Mouse (Mus musculus) telencephalon, adult 2 months (tissue): ENCODE measurements around the gene Rab14.

Experiments
- DNase-seq: peaks from one replicate; pipeline ENCODE4 v3.0.0-alpha.2; 2011; ENCODE audit warnings: low read depth, low spot score

Rab14 gene

GRCm38 (mm10) chr2:35199971-35200897 is 686 bp downstream of the Rab14 start:
- no peak for DNase-seq

GRCm38 (mm10) chr2:35199541-35199940 is 1.4 kb downstream of the Rab14 start:
- DNase-seq, result no peak

DNA sequence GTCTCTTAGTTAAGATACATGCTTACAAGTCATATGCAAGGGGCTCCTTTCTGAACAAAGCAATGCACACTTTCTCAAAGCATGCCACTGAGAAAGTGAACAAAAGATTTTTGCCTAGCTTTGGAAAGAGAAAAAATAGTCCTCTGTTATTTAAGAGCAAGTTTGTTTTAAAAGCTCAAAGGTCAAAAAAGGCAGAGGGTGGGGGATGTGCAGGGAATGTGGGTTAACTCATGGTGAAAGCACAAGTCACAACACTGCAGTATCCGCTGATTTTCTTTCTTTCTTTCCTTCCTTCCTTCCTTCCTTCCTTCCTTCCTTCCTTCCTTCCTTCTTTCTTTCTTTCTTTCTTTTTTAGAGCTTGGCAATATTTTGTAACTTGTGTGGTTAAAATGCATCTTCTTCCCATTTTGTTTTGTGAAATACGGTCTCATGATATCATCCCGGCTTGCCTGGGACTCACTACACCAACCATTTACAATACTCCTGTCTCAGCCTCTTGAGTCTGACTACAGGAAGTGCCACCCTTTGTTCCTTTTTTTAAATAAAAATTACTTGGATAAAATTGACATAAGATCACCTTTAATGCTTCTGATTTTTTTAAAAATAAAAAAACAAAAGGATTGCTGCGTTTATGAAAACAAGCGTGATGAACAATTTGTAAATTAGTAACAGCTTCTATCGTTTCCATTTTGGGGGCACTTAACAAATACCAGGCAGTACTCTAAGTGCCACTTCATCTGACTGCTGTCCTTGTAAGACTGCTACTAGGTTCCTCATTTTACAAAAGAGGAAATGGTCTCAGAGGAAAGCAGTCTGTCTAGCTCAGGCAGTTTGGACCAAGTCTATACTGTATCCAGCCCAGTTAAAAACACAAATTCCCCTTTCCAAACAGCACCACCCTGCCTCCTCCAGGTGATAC is 5.0 kb downstream of the Rab14 start:
- no peak for DNase-seq

- no peak for DNase-seq
Measured at GRCm38 (mm10) chr2:35193976-35194375, 6.9 kb downstream of the Rab14 start.

- no peak for DNase-seq
Measured at GRCm38 (mm10) chr2:35188929-35189328, 12.0 kb downstream of the Rab14 start.

DNA sequence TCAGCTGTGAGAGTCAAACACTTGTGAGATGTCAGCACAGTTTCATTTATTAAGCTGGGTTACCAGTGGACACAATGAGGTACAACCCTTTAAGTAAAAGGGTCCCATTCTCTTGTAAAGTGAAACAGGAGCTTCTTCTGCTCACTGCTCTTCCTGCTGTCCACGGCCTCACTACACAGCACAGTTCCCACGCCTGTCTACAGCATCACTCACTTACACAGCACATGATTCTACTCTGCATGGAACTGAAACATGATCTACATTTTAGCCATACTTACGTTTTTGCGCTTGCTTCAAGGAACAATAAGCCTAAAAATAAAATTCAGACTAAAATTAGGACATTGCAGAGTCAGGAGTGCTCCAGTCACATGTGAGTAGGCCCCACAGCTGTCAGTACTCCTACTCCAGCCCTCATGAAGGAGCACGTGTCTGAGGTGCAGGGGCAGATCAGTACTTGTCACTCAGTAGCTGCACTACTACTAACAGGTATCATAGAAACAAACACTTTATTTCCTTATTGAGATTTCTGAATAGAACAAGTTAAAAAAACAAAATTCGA is 17.7 kb downstream of the Rab14 start:
- peak; percentile 59 for DNase-seq

GRCm38 (mm10) chr2:35178153-35178552 is 22.8 kb downstream of the Rab14 start:
- DNase-seq, result no peak

DNA sequence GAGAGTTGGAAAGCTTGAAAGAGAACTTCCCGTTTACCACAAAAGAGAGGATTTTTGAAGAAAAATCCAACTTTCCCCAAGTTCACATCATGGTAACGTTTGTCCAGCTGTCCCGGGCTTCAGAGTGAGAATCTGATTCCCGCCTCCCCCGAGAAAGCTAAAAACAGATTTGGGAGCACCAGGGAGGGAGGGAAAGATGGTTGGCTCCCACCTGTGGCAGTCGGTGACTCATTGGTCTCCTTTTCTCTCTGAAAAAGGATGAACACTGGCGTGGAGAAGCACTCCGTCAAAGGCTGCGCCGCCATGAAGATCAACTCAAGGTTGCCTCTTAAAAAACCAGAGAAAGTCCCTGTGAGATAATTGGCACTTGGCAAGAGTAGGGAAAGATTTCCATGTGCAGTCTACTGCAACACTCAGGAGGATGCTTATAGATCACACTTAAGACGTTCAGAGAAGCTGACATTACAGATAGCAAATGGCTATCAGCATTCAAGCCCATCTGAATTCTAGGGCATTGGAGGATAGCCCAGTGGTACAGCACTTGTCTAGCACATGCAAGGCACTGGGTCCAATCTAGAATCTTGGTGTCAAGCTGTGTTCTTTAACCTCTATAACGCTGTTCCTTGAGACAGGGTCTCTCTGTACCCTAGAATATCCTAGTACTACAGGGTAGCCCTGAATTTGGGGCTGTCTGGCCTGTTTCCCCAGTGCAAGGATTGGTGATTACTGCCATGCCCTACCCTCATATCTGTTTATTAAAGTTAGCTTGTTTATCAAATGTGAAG is 25.4 kb downstream of the Rab14 start:
- peak; percentile 40 for DNase-seq

DNA sequence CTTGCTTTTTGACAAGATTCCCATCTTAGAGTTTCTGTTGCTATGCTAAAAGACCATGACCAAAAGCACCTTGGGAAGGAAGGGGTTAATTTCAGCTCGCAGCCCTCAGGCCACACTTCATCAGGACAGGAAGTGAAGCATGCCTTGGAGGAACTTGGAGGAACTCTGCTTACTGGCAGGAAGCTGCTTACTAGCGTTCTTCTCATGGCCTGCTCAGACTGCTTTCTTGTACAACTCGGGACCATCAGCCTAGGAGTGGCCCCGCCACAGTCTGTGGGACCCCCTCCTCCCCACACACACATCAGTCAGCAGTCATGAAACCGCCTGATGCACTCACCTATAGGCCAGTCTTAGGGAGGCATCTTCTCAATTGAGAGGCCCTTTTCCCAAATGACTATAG is 26.8 kb downstream of the Rab14 start:
- DNase-seq, result no peak

GRCm38 (mm10) chr2:35173666-35174065 is 27.3 kb downstream of the Rab14 start:
- DNase-seq, result no peak

- no peak for DNase-seq
Measured at GRCm38 (mm10) chr2:35172246-35172645, 28.7 kb downstream of the Rab14 start.

GRCm38 (mm10) chr2:35171341-35171861 is 29.5 kb downstream of the Rab14 start:
- no peak for DNase-seq

GRCm38 (mm10) chr2:35169452-35169851 is 31.5 kb downstream of the Rab14 start:
- no peak for DNase-seq

- no peak for DNase-seq
Measured at GRCm38 (mm10) chr2:35166816-35167215, 34.1 kb downstream of the Rab14 start.

GRCm38 (mm10) chr2:35165416-35165815 is 35.5 kb downstream of the Rab14 start:
- DNase-seq, result no peak

GRCm38 (mm10) chr2:35163396-35163795 is 37.5 kb downstream of the Rab14 start:
- no peak for DNase-seq

DNA sequence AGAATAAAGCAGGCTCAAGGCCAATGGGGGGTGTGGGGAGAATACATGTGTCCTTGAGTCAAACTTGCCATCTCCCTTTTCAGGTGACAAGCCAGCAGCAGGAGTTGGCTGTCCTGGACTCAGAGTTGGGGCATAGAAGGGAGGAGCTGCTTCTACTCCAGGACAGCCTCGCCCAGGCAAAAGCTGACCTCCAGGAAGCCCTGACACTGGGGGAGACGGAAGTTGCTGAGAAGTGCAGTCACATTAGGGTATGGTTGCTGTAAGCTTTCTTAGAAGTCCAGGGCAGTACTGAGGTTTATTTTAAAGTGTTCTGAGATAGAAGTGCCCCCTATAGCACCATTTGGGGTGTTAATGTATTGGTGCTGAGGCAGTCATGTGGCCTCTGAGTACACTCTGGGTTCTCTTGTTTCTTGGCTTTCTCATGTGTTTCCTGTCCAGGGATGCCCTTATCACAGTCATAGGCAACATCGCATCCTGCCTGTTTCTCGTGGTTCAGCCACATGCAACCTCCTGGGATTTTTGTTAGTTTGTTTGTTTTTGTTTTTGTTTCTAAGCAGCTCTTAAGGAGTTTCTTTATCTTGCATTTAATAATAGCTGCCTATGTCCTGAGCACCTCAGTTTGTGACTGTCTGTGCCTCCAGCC is 39.0 kb downstream of the Rab14 start:
- DNase-seq, result no peak

DNA sequence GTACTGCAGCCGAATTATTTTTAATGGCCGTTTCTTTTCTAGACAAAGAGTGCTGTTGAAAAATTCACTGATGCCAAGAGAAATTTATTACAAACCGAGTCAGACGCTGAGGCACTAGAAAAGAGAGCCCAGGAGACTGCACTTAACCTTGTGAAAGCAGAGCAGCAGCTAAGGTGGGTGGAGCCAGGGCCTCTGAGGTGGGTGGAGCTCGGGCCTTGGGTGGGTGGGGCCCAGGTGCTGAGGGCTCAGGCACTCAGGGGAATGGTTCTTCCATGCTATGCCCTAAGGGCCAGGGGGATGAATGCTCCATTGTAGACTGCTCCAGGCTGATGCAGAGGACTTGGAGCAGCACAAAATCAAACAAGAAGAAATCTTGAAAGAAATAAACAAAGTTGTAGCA is 40.7 kb downstream of the Rab14 start:
- no peak for DNase-seq

- DNase-seq, result no peak
Measured at GRCm38 (mm10) chr2:35158358-35158757, 42.6 kb downstream of the Rab14 start.

GRCm38 (mm10) chr2:35157836-35158235 is 43.1 kb downstream of the Rab14 start:
- DNase-seq, result no peak

- DNase-seq, result no peak
Measured at GRCm38 (mm10) chr2:35156985-35157384, 43.9 kb downstream of the Rab14 start.
